Mouse (Mus musculus): ENCODE data around the gene Zdhhc20. TPM values are rescaled to one million over a fixed set of nuclear protein-coding genes. Genes with fewer than 3 reads are reported as not detected.

The Zdhhc20 gene
- polyA plus RNA-seq, 1 experiment from 2014 or later = 58.9 TPM

GRCm38 (mm10) chr14:57787406-57787805 is 102.7 kb downstream of the Zdhhc20 start:
- H3K27me3 ChIP-seq (replicated peaks; ENCODE audit: control insufficient read depth, insufficient read depth, low read length) = no peaks in the 10 kb centered on the region
- ATAC-seq = no peak
- 0 out of 2 replicates have a peak, but pooled peaks cover 2% of the 10 kb centered on the region for H3K4me1 ChIP-seq (ENCODE audit: control insufficient read depth, insufficient read depth, low read length)
- no peak overlapping the region for H3K4me3 ChIP-seq (ENCODE audit: low read length)
- no peaks in the 10 kb centered on the region for H3K9me3 ChIP-seq (ENCODE audit: control insufficient read depth, low read length)
- H3K36me3 ChIP-seq (ENCODE audit: control insufficient read depth, insufficient read depth, low read length) = no peaks in the 10 kb centered on the region
- H3K4me2 ChIP-seq (ENCODE audit: low read depth, low read length) = no peak overlapping the region
- no peak overlapping the region for H3K27ac ChIP-seq (ENCODE audit: low read length)
- H3K9ac ChIP-seq (ENCODE audit: low read depth, low read length) = no peak overlapping the region
- 40% methylated on average over 4 of the region's 4 CpGs for WGBS

Small RNA genes within 50 kb of the gene (microRNA-seq; reads per million reads assigned to microRNA genes)
- gene Mir3077 = not detected

Other genes with a start within 250 kb of the Zdhhc20 start
- 16.1 and 17.0 TPM in 2 replicates for gene Xpo4, start 224.8 kb downstream of the Zdhhc20 start, polyA plus RNA-seq (2015; fragmentation: Nextera tagmentation; extraction: Ambion mirVana)
- gene Gm49361, start 144.2 kb downstream of the Zdhhc20 start, polyA plus RNA-seq (2015; fragmentation: Nextera tagmentation; extraction: Ambion mirVana) = not detected in 2 replicates
- gene Lats2, start 131.9 kb downstream of the Zdhhc20 start, polyA plus RNA-seq (2015; fragmentation: Nextera tagmentation; extraction: Ambion mirVana) = 11.5 and 13.4 TPM in 2 replicates
- gene Sap18, start 92.1 kb downstream of the Zdhhc20 start, polyA plus RNA-seq (2015; fragmentation: Nextera tagmentation; extraction: Ambion mirVana) = 17.0 and 18.8 TPM in 2 replicates
- 23.9 and 28.0 TPM in 2 replicates for gene Ska3, start 64.1 kb downstream of the Zdhhc20 start, polyA plus RNA-seq (2015; fragmentation: Nextera tagmentation; extraction: Ambion mirVana)
- 223 and 225 TPM in 2 replicates for gene Mrpl57, start 64.0 kb downstream of the Zdhhc20 start, polyA plus RNA-seq (2015; fragmentation: Nextera tagmentation; extraction: Ambion mirVana)
- gene Micu2, start 109.0 kb upstream of the Zdhhc20 start, polyA plus RNA-seq (2015; fragmentation: Nextera tagmentation; extraction: Ambion mirVana) = 74.6 and 76.8 TPM in 2 replicates
- gene Fgf9, start 180.3 kb upstream of the Zdhhc20 start, polyA plus RNA-seq (2015; fragmentation: Nextera tagmentation; extraction: Ambion mirVana) = 14.9 and 16.1 TPM in 2 replicates